Mouse (Mus musculus) heart, adult 2 months (tissue): ENCODE measurements at regions not wholly inside any gene's neighbourhood (a gene's known extent, or its start where the extent isn't known, plus 50 kb on each side); places are given as distances from the start of the nearest gene placed in this dataset.

Source experiments
- DNase-seq, 2 experiments: peaks; one replicate each; pipeline ENCODE4 v3.0.0; 2021
- H3K27ac ChIP-seq: fragments of 200-600 bp; 2 replicates; pipeline ENCODE4 v1.8.1; 2022
- H3K27me3 ChIP-seq: fragments of 200-500 bp; 2 replicates; pipeline ENCODE4 v1.6.1; 2012; ENCODE audit warnings: mild to moderate bottlenecking, low read length, inconsistent platforms, mixed read lengths; ENCODE audit not compliant: control insufficient read depth, insufficient read depth
- H3K36me3 ChIP-seq: fragments of 200-500 bp; 2 replicates; pipeline ENCODE4 v1.6.1; 2012; ENCODE audit warnings: low read length, inconsistent platforms; ENCODE audit not compliant: control insufficient read depth, insufficient read depth
- H3K4me1 ChIP-seq: fragments of 200-500 bp; 2 replicates; pipeline ENCODE4 v1.6.1; 2011; ENCODE audit warnings: low read length; ENCODE audit not compliant: control insufficient read depth, insufficient read depth
- H3K4me3 ChIP-seq: fragments of 200-600 bp; 2 replicates; pipeline ENCODE4 v1.8.1; 2022
- H3K79me2 ChIP-seq: fragments of 200-500 bp; replicated peaks from 2 replicates; pipeline ENCODE4 v1.6.1; 2012; ENCODE audit warnings: mild to moderate bottlenecking, inconsistent platforms, low read length, moderate library complexity, mixed read lengths; ENCODE audit not compliant: control insufficient read depth, insufficient read depth
- H3K9ac ChIP-seq: fragments of 200-500 bp; 2 replicates; pipeline ENCODE4 v1.6.1; 2012; ENCODE audit warnings: low read depth, mild to moderate bottlenecking, control low read depth, inconsistent platforms, low read length, mixed read lengths
- CTCF ChIP-seq: fragments of 200-600 bp; IDR thresholded peaks from 2 replicates; pipeline ENCODE4 v1.8.1; 2022; ENCODE audit warnings: antibody characterized with exemption, mild to moderate bottlenecking, moderate library complexity
- EP300 ChIP-seq: fragments of 200-500 bp; IDR thresholded peaks from 2 replicates; pipeline ENCODE4 v1.6.1; 2011; ENCODE audit warnings: low read depth, low read length, control low read depth; ENCODE audit not compliant: insufficient read depth
- POLR2A ChIP-seq: fragments of 200-500 bp; IDR thresholded peaks from 2 replicates; pipeline ENCODE4 v1.6.1; 2011; ENCODE audit warnings: mild to moderate bottlenecking, low read depth, low read length, control low read depth; ENCODE audit not compliant: insufficient read depth
- WGBS: fragments of 180-500 bp; shearing (Covaris S2); methylation state at CpG from one replicate; pipeline ENCODE4 v1.1.7; 2018; 5-methylcytosine and 5-hydroxymethylcytosine counted together
- intact Hi-C: fragments of 180-260 bp; cut with DNase I; formaldehyde crosslinking; loops from one replicate; pipeline ENCODE4 v1.15.1; 2025

DNA sequence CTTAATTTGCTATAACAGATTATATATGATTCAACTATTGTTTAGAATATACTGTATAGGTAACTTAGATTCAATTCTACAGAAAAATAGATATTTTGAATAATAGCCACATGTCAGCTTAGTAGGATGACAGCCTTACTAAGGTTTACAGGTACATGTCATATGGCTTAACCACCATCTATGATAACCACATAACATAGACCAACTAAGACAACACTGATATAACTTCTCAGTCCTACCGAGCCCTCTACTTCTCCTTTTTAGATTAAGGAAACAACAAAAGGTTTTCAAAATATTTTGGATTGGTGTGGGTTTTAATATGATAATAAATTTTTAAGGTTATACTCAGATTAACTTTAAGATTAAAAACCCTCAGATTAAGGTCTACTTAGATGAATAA lies 977.4 kb downstream of the 4930447A16Rik start:
- Histone ChIP-seq H3K27ac (no peak overlapping the region), H3K36me3 (no peaks in the 10 kb centered on the region), H3K4me1 (peaks cover 9% of the 10 kb centered on the region), H3K4me3 (no peak overlapping the region), H3K79me2 (no peaks in the 10 kb centered on the region), H3K27me3 (no peaks in the 10 kb centered on the region), H3K9ac (no peak overlapping the region)
- no peak for TF ChIP-seq CTCF
- TF ChIP-seq EP300: no peak
- no peak for TF ChIP-seq POLR2A
- DNase-seq: no peak
- 85% methylated on average over 1 of the region's 1 CpGs for WGBS
- intact Hi-C loops: no loop called here

DNA sequence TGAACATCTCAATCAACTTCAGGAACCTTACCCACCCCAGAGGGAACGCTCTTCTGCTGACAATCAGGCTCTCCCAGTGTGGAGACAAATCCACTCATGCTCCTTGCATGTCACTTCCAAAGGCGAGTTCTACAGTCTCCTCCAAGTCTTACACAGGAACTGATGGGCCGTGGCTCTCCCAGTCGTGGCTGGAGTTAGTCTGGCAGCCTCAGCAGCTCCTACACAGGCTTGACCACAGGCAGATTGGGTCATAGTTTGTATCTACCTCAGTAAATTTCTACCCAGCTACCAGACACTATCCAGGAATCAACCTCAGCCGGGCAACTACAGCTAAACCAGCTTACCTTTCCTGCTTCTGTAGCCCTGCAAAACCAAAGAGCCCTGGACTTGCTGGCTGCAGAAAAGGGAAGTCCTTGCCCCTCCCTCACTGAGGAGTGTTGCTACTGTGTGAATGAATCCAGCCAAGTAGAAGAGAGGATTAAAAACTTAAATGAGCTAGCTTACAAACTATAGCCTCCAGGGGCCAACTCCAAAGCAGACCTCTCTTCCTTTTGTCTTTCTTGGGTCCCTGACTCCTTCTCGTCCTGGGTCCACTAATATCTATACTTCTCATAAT lies 978.5 kb downstream of the 4930447A16Rik start:
- H3K79me2 ChIP-seq: no peaks in the 10 kb centered on the region
- DNase-seq: peak in 1 of 2 experiments; percentile 16
- no peak overlapping the region for H3K27ac ChIP-seq
- no peak overlapping the region for H3K9ac ChIP-seq
- no peaks in the 10 kb centered on the region for H3K27me3 ChIP-seq
- no peak overlapping the region for H3K4me3 ChIP-seq
- peaks cover 9% of the 10 kb centered on the region for H3K4me1 ChIP-seq
- no peak for TF ChIP-seq CTCF
- TF ChIP-seq EP300: no peak
- TF ChIP-seq POLR2A: no peak
- WGBS: 44% methylated on average over 6 of the region's 6 CpGs
- intact Hi-C loops: no loop called here
- no peaks in the 10 kb centered on the region for H3K36me3 ChIP-seq

DNA sequence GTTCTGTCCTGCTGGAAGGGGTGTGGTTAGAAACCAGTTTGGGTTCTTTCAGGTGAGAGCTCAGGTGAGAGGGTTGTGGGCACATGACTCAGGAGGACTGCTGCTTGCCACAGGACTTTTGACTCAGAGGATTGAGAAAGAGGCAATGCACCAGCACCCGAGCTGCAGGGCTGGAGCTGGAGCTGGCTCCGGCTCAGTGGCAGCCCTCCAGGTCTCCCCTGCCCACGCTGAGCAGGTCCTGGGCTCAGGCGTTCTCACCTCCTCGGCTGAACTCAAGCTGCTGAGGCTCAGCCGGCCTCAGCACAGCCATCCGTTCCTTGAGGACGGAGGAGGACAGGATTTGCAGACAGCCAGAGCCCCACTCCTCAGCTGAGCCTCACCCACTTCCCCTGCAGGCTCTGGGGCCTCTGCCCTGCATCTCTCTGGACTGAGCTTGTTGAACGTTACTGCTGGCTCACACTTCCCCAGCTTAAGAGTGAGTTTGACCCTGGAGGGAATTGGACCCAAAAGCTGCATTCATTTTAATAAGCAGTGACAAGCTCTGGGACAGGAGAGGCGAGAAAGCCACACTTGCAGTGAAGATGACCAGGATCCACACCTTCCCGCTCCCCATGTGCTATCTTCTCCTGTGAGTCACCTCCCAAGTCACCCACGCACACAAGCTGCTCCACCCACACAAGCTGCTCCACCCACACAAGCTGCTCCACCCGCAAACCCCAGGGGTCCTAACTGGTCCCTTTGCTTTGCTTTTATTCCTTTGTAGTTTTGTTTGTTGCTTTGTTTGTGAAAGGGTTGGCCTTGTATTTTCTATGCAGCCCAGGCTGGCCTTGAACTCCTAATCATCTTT lies 981.0 kb downstream of the 4930447A16Rik start:
- no peak overlapping the region for H3K4me3 ChIP-seq
- H3K36me3 ChIP-seq: no peaks in the 10 kb centered on the region
- WGBS: 39% methylated on average over 13 of the region's 13 CpGs
- H3K27me3 ChIP-seq: no peaks in the 10 kb centered on the region
- H3K79me2 ChIP-seq: no peaks in the 10 kb centered on the region
- DNase-seq: peak; percentile 23 to 36
- no peak for TF ChIP-seq POLR2A
- TF ChIP-seq EP300: no peak
- TF ChIP-seq CTCF: no peak
- no peak overlapping the region for H3K9ac ChIP-seq
- no peak overlapping the region for H3K27ac ChIP-seq
- H3K4me1 ChIP-seq: peaks cover 9% of the 10 kb centered on the region
- intact Hi-C loops: no loop called here

- Histone ChIP-seq H3K27me3 (no peaks in the 10 kb centered on the region), H3K4me1 (peaks cover 9% of the 10 kb centered on the region), H3K4me3 (no peak overlapping the region), H3K9ac (no peak overlapping the region), H3K36me3 (no peaks in the 10 kb centered on the region), H3K27ac (no peak overlapping the region), H3K79me2 (no peaks in the 10 kb centered on the region)
- intact Hi-C loops: no loop called here
- 83% methylated on average over 5 of the region's 5 CpGs for WGBS
- peak in 1 of 2 experiments; percentile 9 for DNase-seq
- TF ChIP-seq POLR2A (no peak), EP300 (no peak), CTCF (no peak)
These were observed 982.1 kb downstream of the 4930447A16Rik start for GRCm38 (mm10) chr15:38407476-38407875.

- H3K79me2 ChIP-seq: no peaks in the 10 kb centered on the region
- 83% methylated on average over 4 of the region's 4 CpGs for WGBS
- DNase-seq: peak in 1 of 2 experiments; percentile 6
- no peaks in the 10 kb centered on the region for H3K36me3 ChIP-seq
- no peak overlapping the region for H3K4me3 ChIP-seq
- H3K4me1 ChIP-seq: peaks cover 5% of the 10 kb centered on the region
- intact Hi-C loops: no loop called here
- no peak overlapping the region for H3K27ac ChIP-seq
- H3K27me3 ChIP-seq: no peaks in the 10 kb centered on the region
- TF ChIP-seq POLR2A: no peak
- TF ChIP-seq CTCF: no peak
- TF ChIP-seq EP300: no peak
- H3K9ac ChIP-seq: no peak overlapping the region
These were observed 983.8 kb downstream of the 4930447A16Rik start for GRCm38 (mm10) chr15:38409168-38409567.

- H3K9ac ChIP-seq: no peak overlapping the region
These were observed 985.1 kb downstream of the 4930447A16Rik start for GRCm38 (mm10) chr15:38410462-38410861.

More at GRCm38 (mm10) chr15:38410462-38410861, 985.1 kb downstream of the 4930447A16Rik start:
- peak in 1 of 2 experiments; percentile 4 for DNase-seq
- intact Hi-C loops: no loop called here
- Histone ChIP-seq H3K36me3 (no peaks in the 10 kb centered on the region), H3K27me3 (no peaks in the 10 kb centered on the region), H3K4me1 (peaks cover 9% of the 10 kb centered on the region), H3K79me2 (no peaks in the 10 kb centered on the region), H3K4me3 (no peak overlapping the region), H3K27ac (no peak overlapping the region)
- WGBS: 100% methylated on average over 1 of the region's 1 CpGs
- TF ChIP-seq EP300 (no peak), CTCF (no peak), POLR2A (no peak)
